Mouse (Mus musculus) forebrain, embryonic 15.5 days (tissue): ENCODE measurements around the gene Adamts20. TPM values are rescaled to one million over a fixed set of nuclear protein-coding genes. Genes with fewer than 3 reads are reported as not detected.

ENCODE experiments used
- ATAC-seq: fragments of 200-750 bp; cut with Nextera tagmentation; replicated peaks from 2 replicates; pipeline ENCODE4 v1.8.0; 2017; ENCODE audit warnings: mild to moderate bottlenecking, moderate TSS enrichment, moderate library complexity
- H3K27ac ChIP-seq: fragments of 300-500 bp; sonication (generic); replicated peaks from 2 replicates; pipeline ENCODE4 v1.5.1; 2015; ENCODE audit warnings: mild to moderate bottlenecking, inconsistent platforms
- H3K27me3 ChIP-seq: fragments of 300-500 bp; sonication (generic); 2 replicates; pipeline ENCODE4 v1.6.1; 2015; ENCODE audit warnings: inconsistent platforms
- H3K36me3 ChIP-seq: fragments of 300-500 bp; sonication (generic); 2 replicates; pipeline ENCODE4 v1.6.1; 2015; ENCODE audit warnings: mild to moderate bottlenecking, inconsistent platforms
- H3K4me1 ChIP-seq: fragments of 300-500 bp; sonication (generic); 2 replicates; pipeline ENCODE4 v1.6.1; 2015; ENCODE audit warnings: inconsistent platforms
- H3K4me2 ChIP-seq: fragments of 300-500 bp; sonication (generic); replicated peaks from 2 replicates; pipeline ENCODE4 v1.6.1; 2015; ENCODE audit warnings: mild to moderate bottlenecking, inconsistent platforms
- H3K4me3 ChIP-seq: fragments of 300-500 bp; sonication (generic); 2 replicates; pipeline ENCODE4 v1.5.1; 2015; ENCODE audit warnings: mild to moderate bottlenecking, inconsistent platforms
- H3K9ac ChIP-seq: fragments of 300-500 bp; sonication (generic); replicated peaks from 2 replicates; pipeline ENCODE4 v1.6.1; 2015; ENCODE audit warnings: mild to moderate bottlenecking, inconsistent platforms
- H3K9me3 ChIP-seq: fragments of 300-500 bp; sonication (generic); 2 replicates; pipeline ENCODE4 v1.6.1; 2016; ENCODE audit warnings: inconsistent platforms
- WGBS: fragments of 180-500 bp; shearing (Covaris S2); methylation state at CpG from one replicate; pipeline ENCODE4 v1.1.7; 2015; ENCODE audit warnings: mixed read lengths; 5-methylcytosine and 5-hydroxymethylcytosine counted together
- polyA plus RNA-seq: library from polyadenylated mRNA; unstranded; fragments of >200 nt; fragmentation: Nextera tagmentation; extraction: Ambion mirVana; gene quantifications from 2 replicates; pipeline ENCODE4 v1.2.1, GENCODE M21; 2015

Gene Adamts20
- polyA plus RNA-seq, 1 experiment from 2014 or later, result 3.5 TPM

DNA sequence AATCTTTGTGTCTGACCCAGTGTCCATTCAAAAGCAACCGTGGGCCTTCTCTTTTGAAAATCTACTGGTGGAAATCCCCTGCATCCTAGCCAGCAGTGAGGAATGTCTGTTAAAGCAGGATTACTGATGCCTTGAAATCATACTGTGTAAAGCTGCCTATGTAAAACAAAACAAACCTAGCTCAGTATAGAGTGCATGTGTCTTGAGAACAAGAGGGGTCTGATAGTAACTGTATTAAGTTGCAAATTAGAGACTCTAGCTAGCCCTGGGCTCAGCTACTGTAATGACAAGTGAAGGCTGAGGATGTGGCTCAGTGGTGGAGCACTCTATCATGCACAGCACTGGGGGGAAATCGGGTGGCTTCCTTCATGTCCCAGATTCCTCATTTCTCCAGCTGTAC, 22.2 kb downstream of the Adamts20 start:
- H3K27ac ChIP-seq, result no peak overlapping the region
- 0 out of 2 replicates have a peak, but pooled peaks have one; percentile 41 for ATAC-seq
- H3K9me3 ChIP-seq, result no peaks in the 10 kb centered on the region
- H3K4me2 ChIP-seq, result no peak overlapping the region
- H3K36me3 ChIP-seq, result no peaks in the 10 kb centered on the region
- peaks cover 17% of the 10 kb centered on the region; the same call in 1 of the 2 replicates for H3K4me1 ChIP-seq
- no peak overlapping the region for H3K4me3 ChIP-seq
- H3K9ac ChIP-seq, result no peak overlapping the region
- WGBS, result 24% methylated on average over 2 of the region's 2 CpGs
- H3K27me3 ChIP-seq, result no peaks in the 10 kb centered on the region

DNA sequence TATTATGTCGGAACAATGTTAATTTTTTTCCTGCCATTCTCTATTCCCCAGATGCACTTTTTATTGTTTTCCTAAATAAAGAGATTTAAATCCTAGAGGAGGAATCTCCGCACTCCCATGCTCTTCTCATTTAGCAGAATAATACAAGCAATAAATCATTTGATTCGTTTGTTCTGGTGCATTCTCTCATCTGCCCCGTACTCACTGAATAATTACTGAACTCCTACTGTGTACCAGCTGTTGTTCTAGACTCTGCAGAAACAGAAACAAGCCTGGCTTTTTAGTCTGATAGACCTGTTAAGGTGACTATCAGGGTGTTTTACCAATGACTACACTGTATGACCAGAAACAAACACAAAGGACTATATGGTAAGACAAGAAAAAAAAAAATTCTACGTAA, 29.7 kb downstream of the Adamts20 start:
- Histone ChIP-seq H3K9ac (no peak overlapping the region), H3K9me3 (no peaks in the 10 kb centered on the region), H3K4me3 (no peak overlapping the region), H3K4me2 (no peak overlapping the region), H3K27ac (no peak overlapping the region), H3K27me3 (no peaks in the 10 kb centered on the region), H3K4me1 (no peaks in the 10 kb centered on the region), H3K36me3 (no peaks in the 10 kb centered on the region)
- 59% methylated on average over 5 of the region's 5 CpGs for WGBS
- ATAC-seq, result no peak

DNA sequence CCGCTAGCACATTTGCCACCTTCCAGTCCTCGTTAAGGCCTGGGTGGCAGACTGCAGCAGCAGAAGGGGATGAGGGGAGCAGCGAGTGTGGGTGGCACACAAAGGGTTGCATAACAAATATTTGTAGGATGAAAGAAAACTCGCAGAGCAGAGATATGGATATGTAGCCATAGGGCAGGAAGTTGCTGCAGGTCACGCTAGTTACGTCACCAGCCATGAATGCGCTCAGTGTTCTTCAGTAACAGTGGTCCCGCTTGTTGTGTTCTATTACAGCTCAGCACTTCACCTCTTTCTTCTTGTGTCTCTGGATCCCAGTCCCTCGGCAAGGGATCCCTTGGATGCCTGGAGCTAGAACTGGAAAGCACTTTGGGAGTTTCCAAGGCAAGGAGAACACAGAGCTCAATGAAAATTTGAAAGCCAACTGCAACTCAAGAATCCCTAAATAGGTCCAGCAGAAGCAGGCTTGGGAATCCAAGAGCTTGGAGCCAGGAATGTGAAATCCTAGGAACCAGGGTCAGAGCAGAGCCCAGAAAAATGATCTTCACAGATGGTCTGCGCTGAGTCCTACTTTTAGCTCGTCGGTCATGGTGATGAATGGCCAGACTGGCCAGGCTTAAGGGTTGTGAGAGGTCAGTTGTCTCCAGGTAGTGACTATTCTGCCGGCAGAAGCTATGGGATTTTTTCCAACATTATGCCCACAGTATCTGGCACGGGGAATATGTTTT, 34.4 kb downstream of the Adamts20 start:
- H3K27me3 ChIP-seq, result no peaks in the 10 kb centered on the region
- no peak overlapping the region for H3K27ac ChIP-seq
- H3K4me2 ChIP-seq, result no peak overlapping the region
- no peaks in the 10 kb centered on the region for H3K36me3 ChIP-seq
- H3K9ac ChIP-seq, result no peak overlapping the region
- H3K4me3 ChIP-seq, result no peak overlapping the region
- no peaks in the 10 kb centered on the region for H3K9me3 ChIP-seq
- 79% methylated on average over 14 of the region's 14 CpGs for WGBS
- H3K4me1 ChIP-seq, result no peaks in the 10 kb centered on the region
- no peak for ATAC-seq

DNA sequence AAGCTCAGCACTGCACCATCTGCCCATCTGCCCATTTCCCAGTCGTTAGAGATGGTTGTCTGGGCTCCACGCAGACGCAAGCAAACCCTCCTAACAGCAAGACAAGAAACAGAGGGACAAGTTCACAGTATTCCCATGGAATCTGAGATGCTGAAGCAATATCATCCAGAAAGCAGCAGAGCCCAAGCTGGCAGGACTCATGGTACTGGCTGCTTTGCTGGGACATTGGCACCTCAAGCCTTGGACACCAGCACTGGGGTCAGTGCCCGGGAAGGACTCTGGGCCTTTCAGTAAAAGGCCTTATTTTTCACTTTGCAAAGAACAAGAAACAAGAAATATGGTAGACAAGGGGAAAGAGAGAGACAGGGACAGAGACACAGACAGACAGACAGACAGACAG, 36.5 kb downstream of the Adamts20 start:
- WGBS, result 80% methylated on average over 4 of the region's 4 CpGs

DNA sequence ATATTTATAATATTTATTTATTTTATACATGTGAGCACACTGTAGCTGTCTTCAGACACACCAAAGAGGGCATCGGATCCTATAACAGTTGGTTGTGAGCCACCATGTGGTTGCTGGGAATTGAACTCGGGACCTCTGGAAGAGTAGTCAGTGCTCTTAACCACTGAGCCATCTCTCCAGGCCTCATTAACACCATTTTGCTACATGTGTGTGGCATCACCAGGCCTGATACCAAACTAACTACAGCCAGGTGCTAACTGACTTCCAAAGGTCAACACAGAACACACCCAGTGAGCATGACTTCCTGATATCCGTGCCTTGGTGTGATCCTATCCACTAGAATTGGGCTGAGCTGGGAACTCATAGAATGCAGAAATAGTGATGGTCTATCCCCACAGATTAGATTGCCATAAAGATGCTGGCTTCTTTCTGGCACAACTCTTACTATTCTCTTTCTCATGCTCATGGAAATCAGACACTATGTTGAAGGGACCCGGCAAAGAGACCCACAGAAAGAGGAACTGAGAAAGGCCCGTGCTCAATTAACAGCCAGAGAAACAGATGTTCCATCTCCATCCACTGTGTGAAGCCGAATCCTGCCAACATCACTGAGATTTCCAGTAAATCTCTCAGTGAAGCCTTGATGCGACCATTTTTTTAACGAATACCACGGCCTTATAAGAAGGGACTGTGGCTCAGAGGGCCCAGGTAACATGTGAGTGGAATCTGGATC, 37.6 kb downstream of the Adamts20 start:
- no peak overlapping the region for H3K4me3 ChIP-seq
- H3K9ac ChIP-seq, result no peak overlapping the region
- H3K27me3 ChIP-seq, result no peaks in the 10 kb centered on the region
- no peak overlapping the region for H3K27ac ChIP-seq
- WGBS, result 92% methylated on average over 9 of the region's 9 CpGs
- H3K4me2 ChIP-seq, result no peak overlapping the region
- H3K36me3 ChIP-seq, result no peaks in the 10 kb centered on the region
- no peak for ATAC-seq
- H3K4me1 ChIP-seq, result no peaks in the 10 kb centered on the region
- no peaks in the 10 kb centered on the region for H3K9me3 ChIP-seq

More for the DNA sequence above, 36.5 kb downstream of the Adamts20 start:
- H3K4me1 ChIP-seq, result no peaks in the 10 kb centered on the region
- H3K9ac ChIP-seq, result no peak overlapping the region
- no peak overlapping the region for H3K27ac ChIP-seq
- no peaks in the 10 kb centered on the region for H3K36me3 ChIP-seq
- no peaks in the 10 kb centered on the region for H3K9me3 ChIP-seq
- no peak for ATAC-seq
- no peak overlapping the region for H3K4me2 ChIP-seq
- no peaks in the 10 kb centered on the region for H3K27me3 ChIP-seq
- no peak overlapping the region for H3K4me3 ChIP-seq

DNA sequence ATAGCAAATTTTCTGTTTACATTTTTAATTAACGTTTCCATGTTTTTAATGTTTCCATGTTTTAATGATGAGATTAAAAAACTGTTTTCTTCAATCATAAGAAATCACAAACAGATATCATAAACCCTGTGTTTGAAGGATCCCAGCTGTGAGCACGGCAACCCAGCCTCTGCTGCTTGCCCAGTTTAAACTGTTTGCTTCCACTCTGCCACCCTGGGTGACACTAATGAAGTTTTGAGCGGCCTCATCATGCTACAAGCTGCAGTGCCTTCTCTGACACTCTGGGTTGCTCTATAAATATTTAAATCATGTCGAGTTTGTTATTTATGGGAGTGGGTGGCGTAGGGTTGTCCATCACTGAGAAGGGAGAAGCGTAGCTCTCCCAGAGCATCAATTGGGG, 44.7 kb downstream of the Adamts20 start:
- Histone ChIP-seq H3K27ac (no peak overlapping the region), H3K27me3 (no peaks in the 10 kb centered on the region), H3K9me3 (no peaks in the 10 kb centered on the region), H3K9ac (no peak overlapping the region), H3K4me2 (no peak overlapping the region), H3K4me3 (no peak overlapping the region), H3K36me3 (no peaks in the 10 kb centered on the region), H3K4me1 (no peaks in the 10 kb centered on the region)
- WGBS, result 57% methylated on average over 6 of the region's 6 CpGs
- no peak for ATAC-seq

DNA sequence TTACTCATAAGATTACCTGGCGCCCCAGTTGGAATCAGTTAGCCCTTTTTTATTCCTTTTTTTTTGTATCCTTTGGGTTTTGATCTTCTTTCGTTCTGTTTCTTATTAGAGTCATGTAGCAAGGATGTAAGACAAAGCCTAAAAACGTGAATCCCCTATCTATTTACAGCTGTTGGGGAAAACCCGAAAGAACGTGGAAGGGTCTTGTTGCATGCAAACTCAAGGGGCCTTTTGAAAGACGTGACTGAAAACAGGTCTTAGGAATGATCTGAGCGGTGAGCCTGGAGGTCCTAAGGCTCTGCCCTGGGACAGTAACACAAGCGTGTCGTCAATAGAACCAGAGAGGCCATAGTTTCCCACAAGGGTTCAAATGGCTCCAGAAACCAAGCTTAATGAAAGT, 46.1 kb downstream of the Adamts20 start:
- 94% methylated on average over 9 of the region's 9 CpGs for WGBS
- H3K9ac ChIP-seq, result no peak overlapping the region
- no peak overlapping the region for H3K4me2 ChIP-seq
- H3K4me3 ChIP-seq, result no peak overlapping the region
- H3K4me1 ChIP-seq, result no peaks in the 10 kb centered on the region
- H3K9me3 ChIP-seq, result no peaks in the 10 kb centered on the region
- H3K27ac ChIP-seq, result no peak overlapping the region
- H3K36me3 ChIP-seq, result no peaks in the 10 kb centered on the region
- ATAC-seq, result no peak
- no peaks in the 10 kb centered on the region for H3K27me3 ChIP-seq

DNA sequence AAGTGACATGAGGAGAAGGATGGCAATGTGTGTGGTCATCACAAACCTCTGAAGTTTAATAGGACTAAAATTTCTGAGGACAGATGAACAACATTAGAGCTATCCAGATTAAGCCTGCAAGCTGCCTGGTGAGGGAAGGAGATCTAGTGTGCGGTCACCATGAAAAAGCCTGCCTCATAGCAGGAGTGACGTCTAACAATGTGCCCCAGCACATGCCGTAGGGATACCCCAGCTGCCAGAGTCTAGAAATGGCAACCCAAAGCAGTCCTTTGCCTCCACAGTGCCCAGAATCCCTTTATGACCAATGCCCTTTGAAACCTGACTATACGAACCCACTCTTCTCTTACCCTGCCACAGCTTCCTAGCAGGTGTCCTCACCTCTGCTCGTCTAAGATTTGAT, 46.8 kb downstream of the Adamts20 start:
- WGBS, result 92% methylated on average over 5 of the region's 5 CpGs
- no peaks in the 10 kb centered on the region for H3K27me3 ChIP-seq
- no peaks in the 10 kb centered on the region for H3K9me3 ChIP-seq
- H3K9ac ChIP-seq, result no peak overlapping the region
- H3K4me3 ChIP-seq, result no peak overlapping the region
- no peak overlapping the region for H3K27ac ChIP-seq
- H3K4me1 ChIP-seq, result no peaks in the 10 kb centered on the region
- H3K36me3 ChIP-seq, result no peaks in the 10 kb centered on the region
- no peak for ATAC-seq
- H3K4me2 ChIP-seq, result no peak overlapping the region

DNA sequence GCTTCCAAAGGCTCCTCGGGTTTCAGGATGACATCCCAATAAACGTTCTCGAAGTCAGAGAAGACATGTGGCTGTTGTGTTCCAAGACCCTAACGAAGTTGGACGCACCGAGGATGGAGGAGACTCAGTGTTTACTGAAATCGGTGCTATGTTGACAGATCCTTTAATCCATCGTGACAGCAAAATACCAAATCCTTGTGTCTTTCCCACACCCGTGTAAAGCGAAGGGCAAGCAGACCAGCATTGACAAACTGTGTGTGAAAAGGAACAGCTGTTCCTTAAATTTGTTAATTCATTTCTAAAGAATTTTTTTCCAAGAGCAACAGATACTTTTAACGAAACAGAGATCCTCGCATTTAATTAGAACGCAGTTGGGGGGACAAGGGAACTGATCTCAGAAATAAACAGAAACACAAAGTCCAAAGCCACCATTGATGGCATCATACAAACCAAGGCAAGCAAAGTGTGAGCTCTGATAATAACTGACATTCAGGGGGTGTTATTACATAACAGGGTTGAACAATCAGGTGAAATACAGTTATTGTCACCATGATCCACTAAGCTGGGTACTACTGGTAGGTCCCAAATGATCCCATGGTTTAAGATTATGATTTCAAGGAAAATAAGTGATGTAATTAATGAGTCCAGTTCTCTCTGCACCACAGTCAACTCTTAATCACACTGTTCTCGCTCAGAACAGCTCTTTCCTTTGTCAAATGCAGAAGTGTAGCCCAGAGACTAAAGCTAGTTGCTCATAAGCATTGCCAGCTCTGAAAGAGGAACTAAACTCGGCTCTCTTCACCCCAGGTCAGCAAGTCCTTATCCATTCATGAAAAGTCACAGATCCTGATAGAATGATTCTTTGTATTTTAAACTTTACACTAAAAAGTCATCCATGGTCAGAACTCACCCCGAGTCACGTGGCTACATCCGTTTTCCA, 47.7 kb downstream of the Adamts20 start:
- Histone ChIP-seq H3K36me3 (no peaks in the 10 kb centered on the region), H3K9ac (no peak overlapping the region), H3K27me3 (no peaks in the 10 kb centered on the region), H3K27ac (no peak overlapping the region), H3K4me3 (no peak overlapping the region), H3K4me2 (no peak overlapping the region), H3K4me1 (no peaks in the 10 kb centered on the region), H3K9me3 (no peaks in the 10 kb centered on the region)
- WGBS, result 64% methylated on average over 18 of the region's 18 CpGs
- ATAC-seq, result no peak

DNA sequence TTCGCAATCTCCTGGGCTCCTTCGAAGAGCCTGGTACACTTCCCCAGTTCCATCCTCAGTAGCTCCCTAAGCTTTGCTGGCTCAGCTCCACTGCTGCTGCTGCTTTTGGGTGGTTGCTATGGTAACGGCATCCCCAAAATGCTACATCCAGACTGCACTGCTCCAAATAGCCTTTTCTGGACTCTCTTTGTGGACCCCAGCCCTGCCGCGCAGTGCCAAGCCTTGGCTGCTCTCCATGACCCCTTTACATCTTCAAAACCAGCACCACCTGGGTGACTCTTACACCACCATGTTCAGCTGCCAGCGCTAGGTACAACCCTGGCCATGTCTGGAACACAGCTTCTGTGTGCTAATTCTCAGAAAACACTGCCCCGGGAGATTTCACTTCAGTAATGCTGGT, 55.4 kb downstream of the Adamts20 start:
- peaks cover 14% of the 10 kb centered on the region for H3K4me1 ChIP-seq
- peaks cover 7% of the 10 kb centered on the region; the same call in 1 of the 2 replicates for H3K27me3 ChIP-seq
- no peak overlapping the region for H3K4me3 ChIP-seq
- no peak overlapping the region for H3K9ac ChIP-seq
- WGBS, result 37% methylated on average over 7 of the region's 7 CpGs
- peak; percentile 90 for ATAC-seq
- H3K9me3 ChIP-seq, result no peaks in the 10 kb centered on the region
- no peaks in the 10 kb centered on the region for H3K36me3 ChIP-seq
- H3K4me2 ChIP-seq, result no peak overlapping the region
- H3K27ac ChIP-seq, result no peak overlapping the region

DNA sequence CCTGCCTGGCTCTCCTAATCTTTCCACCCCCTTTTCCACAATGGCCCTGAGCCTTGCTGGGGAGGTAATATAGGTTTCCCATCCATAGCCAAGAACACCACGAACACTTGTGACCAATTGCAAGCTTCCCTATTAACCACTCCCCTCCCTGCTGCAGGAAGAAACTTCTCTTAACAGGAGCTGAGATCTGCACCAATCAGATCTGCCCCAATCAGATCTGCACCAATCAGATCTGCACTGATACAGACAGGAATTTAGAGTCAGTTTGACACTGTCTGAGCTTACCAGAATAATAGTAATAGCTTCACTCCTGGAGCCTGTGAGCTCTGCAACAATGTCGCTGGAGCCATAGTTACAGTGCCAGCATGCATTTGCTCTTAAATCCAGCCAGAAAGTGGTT, 58.9 kb downstream of the Adamts20 start:
- no peaks in the 10 kb centered on the region for H3K36me3 ChIP-seq
- no peak overlapping the region for H3K27ac ChIP-seq
- H3K9me3 ChIP-seq, result no peaks in the 10 kb centered on the region
- peak overlapping the region; percentile 12; the same call in 1 of the 2 replicates for H3K4me2 ChIP-seq
- H3K4me1 ChIP-seq, result peaks cover 31% of the 10 kb centered on the region
- no peak for ATAC-seq
- no peak overlapping the region for H3K4me3 ChIP-seq
- H3K9ac ChIP-seq, result no peak overlapping the region
- peaks cover 7% of the 10 kb centered on the region; the same call in 1 of the 2 replicates for H3K27me3 ChIP-seq
- WGBS, result 19% methylated on average over 2 of the region's 2 CpGs
